Mouse (Mus musculus) cortical plate, adult 2 months (tissue): Measurements from ENCODE around the gene Gpr152.

Experiments
- CTCF ChIP-seq: fragments of 200-500 bp; IDR thresholded peaks from 2 replicates; pipeline ENCODE4 v1.5.1; 2011; ENCODE audit warnings: mild to moderate bottlenecking, control low read depth, low read length; ENCODE audit not compliant: insufficient read depth; ENCODE audit errors: extremely low read depth
- POLR2A ChIP-seq: fragments of 200-500 bp; IDR thresholded peaks from 2 replicates; pipeline ENCODE4 v1.6.1; 2011; ENCODE audit warnings: mild to moderate bottlenecking, low read length, control low read depth; ENCODE audit not compliant: insufficient read depth; ENCODE audit errors: extremely low read depth

DNA sequence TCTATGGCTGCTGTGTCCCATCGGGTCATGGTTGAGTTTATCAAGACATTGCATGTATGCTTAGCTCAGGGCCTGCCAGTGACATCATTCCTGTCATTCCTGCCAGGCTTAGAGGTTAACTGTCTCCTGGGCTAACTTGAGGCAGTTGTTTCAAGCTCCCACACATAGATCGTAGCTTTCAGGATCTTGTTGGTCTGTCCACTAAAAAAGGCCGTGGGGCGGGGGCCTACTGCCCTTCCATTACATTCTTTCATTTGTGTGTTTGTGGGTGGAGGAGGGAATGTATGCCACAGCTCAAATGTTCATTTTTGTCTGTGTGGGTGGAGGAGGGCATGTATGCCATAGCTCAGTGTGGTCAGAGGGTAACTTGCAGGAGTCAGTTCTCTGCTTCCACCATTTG lies 9.5 kb upstream of the Gpr152 start:
- TF ChIP-seq POLR2A (no peak), CTCF (no peak)
